Mouse (Mus musculus) T-helper 17 cell (primary cell): Measurements from ENCODE around the gene Echdc3.

Source experiments
- in situ Hi-C, 2 experiments: fragments of 300-600 bp; cut with MboI, MseI; formaldehyde crosslinking; loops; 1 replicate in 1 of 2; 2 replicates in 1 of 2; pipeline ENCODE4 v1.15.1; 2025; ENCODE audit warnings: high pct_unique_total_duplicates in 2 of 2

The Echdc3 gene

GRCm38 (mm10) chr2:6212724-6213511 lies at the start of gene Echdc3:
Gene Echdc3, minus strand, starts transcription at chr2:6213033.
- in situ Hi-C loops: loop anchor here (10.0 kb wide), 2 partner anchors 502 to 512 kb away; no protein-coding TSS in a partner anchor

GRCm38 (mm10) chr2:6261718-6262117 lies 48.9 kb upstream of the Echdc3 start:
- in situ Hi-C loops: no loop called here

GRCm38 (mm10) chr2:6261201-6261672 lies 48.4 kb upstream of the Echdc3 start:
- in situ Hi-C loops: no loop called here

- in situ Hi-C loops: no loop called here
Measured at GRCm38 (mm10) chr2:6260661-6261060, 47.8 kb upstream of the Echdc3 start.

GRCm38 (mm10) chr2:6259182-6259581 lies 46.3 kb upstream of the Echdc3 start:
- in situ Hi-C loops: no loop called here

- in situ Hi-C loops: no loop called here
Measured at GRCm38 (mm10) chr2:6258026-6258425, 45.2 kb upstream of the Echdc3 start.

- in situ Hi-C loops: no loop called here
Measured at GRCm38 (mm10) chr2:6257146-6257545, 44.3 kb upstream of the Echdc3 start.

GRCm38 (mm10) chr2:6255989-6256841 lies 43.4 kb upstream of the Echdc3 start:
- in situ Hi-C loops: no loop called here

- in situ Hi-C loops: no loop called here
Measured at GRCm38 (mm10) chr2:6255402-6255988, 42.7 kb upstream of the Echdc3 start.

GRCm38 (mm10) chr2:6252491-6252890 lies 39.7 kb upstream of the Echdc3 start:
- in situ Hi-C loops: no loop called here

- in situ Hi-C loops: no loop called here
Measured at GRCm38 (mm10) chr2:6251076-6251496, 38.3 kb upstream of the Echdc3 start.

- in situ Hi-C loops: no loop called here
Measured at GRCm38 (mm10) chr2:6241446-6241845, 28.6 kb upstream of the Echdc3 start.

GRCm38 (mm10) chr2:6240072-6240471 lies 27.2 kb upstream of the Echdc3 start:
- in situ Hi-C loops: no loop called here

GRCm38 (mm10) chr2:6239333-6239732 lies 26.5 kb upstream of the Echdc3 start:
- in situ Hi-C loops: no loop called here

GRCm38 (mm10) chr2:6238679-6239078 lies 25.8 kb upstream of the Echdc3 start:
- in situ Hi-C loops: no loop called here

- in situ Hi-C loops: no loop called here
Measured at GRCm38 (mm10) chr2:6238244-6238643, 25.4 kb upstream of the Echdc3 start.

- in situ Hi-C loops: no loop called here
Measured at GRCm38 (mm10) chr2:6233353-6233752, 20.5 kb upstream of the Echdc3 start.

GRCm38 (mm10) chr2:6232755-6233154 lies 19.9 kb upstream of the Echdc3 start:
- in situ Hi-C loops: no loop called here

GRCm38 (mm10) chr2:6230865-6231264 lies 18.0 kb upstream of the Echdc3 start:
- in situ Hi-C loops: no loop called here

- in situ Hi-C loops: loop anchor here in 1 of 2 experiments (5.0 kb wide), 2 partner anchors 73 to 173 kb away; no protein-coding TSS in a partner anchor
Measured at GRCm38 (mm10) chr2:6229597-6230290, 16.9 kb upstream of the Echdc3 start.

- in situ Hi-C loops: loop anchor here in 1 of 2 experiments (5.0 kb wide), 2 partner anchors 75 to 175 kb away; no protein-coding TSS in a partner anchor
Measured at GRCm38 (mm10) chr2:6227059-6227445, 14.2 kb upstream of the Echdc3 start.
